Mouse (Mus musculus): Measurements from ENCODE around the gene Igfn1.

The Igfn1 gene

GRCm38 (mm10) chr1:136007211-136008158 lies 1.3 kb upstream of the Igfn1 start, which contains the start of gene Tmem9:
Gene Tmem9, plus strand, starts transcription at chr1:136008150.
- peak; percentile 91 for DNase-seq (ENCODE audit: low spot score)

- no peak for DNase-seq (ENCODE audit: low spot score)
Measured at GRCm38 (mm10) chr1:136001438-136001837, 4.7 kb downstream of the Igfn1 start.

- no peak for DNase-seq (ENCODE audit: low spot score)
Measured at GRCm38 (mm10) chr1:135999720-136000287, 6.3 kb downstream of the Igfn1 start.

- no peak for DNase-seq (ENCODE audit: low spot score)
Measured at GRCm38 (mm10) chr1:135997537-135997936, 8.6 kb downstream of the Igfn1 start.

- no peak for DNase-seq (ENCODE audit: low spot score)
Measured at GRCm38 (mm10) chr1:135993470-135993869, 12.7 kb downstream of the Igfn1 start.

GRCm38 (mm10) chr1:135989876-135990275 lies 16.3 kb downstream of the Igfn1 start:
- DNase-seq (ENCODE audit: low spot score) = no peak

GRCm38 (mm10) chr1:135984105-135984504 lies 22.0 kb downstream of the Igfn1 start:
- DNase-seq (ENCODE audit: low spot score) = no peak

- no peak for DNase-seq (ENCODE audit: low spot score)
Measured at GRCm38 (mm10) chr1:135972576-135972975, 33.6 kb downstream of the Igfn1 start.

- no peak for DNase-seq (ENCODE audit: low spot score)
Measured at GRCm38 (mm10) chr1:135970486-135970885, 35.7 kb downstream of the Igfn1 start.

GRCm38 (mm10) chr1:135967739-135968138 lies 38.4 kb downstream of the Igfn1 start:
- no peak for DNase-seq (ENCODE audit: low spot score)

GRCm38 (mm10) chr1:135964561-135964960 lies 41.6 kb downstream of the Igfn1 start:
- no peak for DNase-seq (ENCODE audit: low spot score)

- no peak for DNase-seq (ENCODE audit: low spot score)
Measured at GRCm38 (mm10) chr1:135963177-135963576, 43.0 kb downstream of the Igfn1 start.

- peak; percentile 80 for DNase-seq (ENCODE audit: low spot score)
Measured at GRCm38 (mm10) chr1:135958483-135958882, 47.7 kb downstream of the Igfn1 start.

- DNase-seq (ENCODE audit: low spot score) = no peak
Measured at GRCm38 (mm10) chr1:135948871-135949270, 57.3 kb downstream of the Igfn1 start.

GRCm38 (mm10) chr1:135946247-135946646 lies 59.9 kb downstream of the Igfn1 start:
- DNase-seq (ENCODE audit: low spot score) = no peak

GRCm38 (mm10) chr1:135945711-135946110 lies 60.4 kb downstream of the Igfn1 start:
- peak; percentile 71 for DNase-seq (ENCODE audit: low spot score)

- DNase-seq (ENCODE audit: low spot score) = peak; percentile 93
Measured at GRCm38 (mm10) chr1:135944526-135945259, 61.4 kb downstream of the Igfn1 start.

- no peak for DNase-seq (ENCODE audit: low spot score)
Measured at GRCm38 (mm10) chr1:135943713-135944112, 62.4 kb downstream of the Igfn1 start.

GRCm38 (mm10) chr1:135942116-135942515 lies 64.0 kb downstream of the Igfn1 start:
- no peak for DNase-seq (ENCODE audit: low spot score)

GRCm38 (mm10) chr1:135941259-135942006 lies 64.7 kb downstream of the Igfn1 start:
- DNase-seq (ENCODE audit: low spot score) = no peak

GRCm38 (mm10) chr1:135936091-135936490 lies 70.1 kb downstream of the Igfn1 start:
- DNase-seq (ENCODE audit: low spot score) = no peak

Data from embryo, embryonic 10.5 days (tissue).